Mouse (Mus musculus) gastrocnemius, postnatal 4 days (tissue): ENCODE results near the gene Grhl3. TPM values are rescaled to one million over a fixed set of nuclear protein-coding genes. Genes with fewer than 3 reads are reported as not detected.
"Not testable (repeated sequence)": the region's sequence is repeated elsewhere in the genome, so short reads cannot be mapped to it uniquely, and the experiment has no call there.

ENCODE experiments used
- DNase-seq, 2 experiments: peaks; one replicate each; pipeline ENCODE4 v3.0.0; 2021 to 2022; ENCODE audit warnings: low spot score in 2 of 2, mixed read lengths in 2 of 2
- long read RNA-seq, 2 experiments: library from polyadenylated mRNA; stranded (forward); transcript quantifications; one replicate each; pipeline ENCODE4 v2.0.0; 2021
- total RNA-seq, 2 experiments: library from RNA; stranded (reverse); gene quantifications; 2 replicates each; pipeline ENCODE4 v1.2.3; 2021

Grhl3 gene
- total RNA-seq, result under 1 TPM; 0.10 to 0.18 TPM
- long read RNA-seq, experiment 1, partial matches to known transcripts, result 0 of 1 reads
- long read RNA-seq, experiment 1, other reads (novel, unspliced or antisense), result 1 of 1 reads
- long read RNA-seq, experiment 2, result 0 reads

- no peak for DNase-seq
Observed at GRCm38 (mm10) chr4:135573251-135573808, at the start of gene Grhl3. TSS of gene Grhl3 (minus strand) at chr4:135573630.

GRCm38 (mm10) chr4:135622290-135622689, 48.9 kb upstream of the Grhl3 start:
- no peak for DNase-seq

GRCm38 (mm10) chr4:135620461-135620860, 47.0 kb upstream of the Grhl3 start:
- DNase-seq, result no peak

GRCm38 (mm10) chr4:135617783-135618470, 44.5 kb upstream of the Grhl3 start:
- no peak for DNase-seq

- no peak for DNase-seq
Observed at GRCm38 (mm10) chr4:135617038-135617437, 43.6 kb upstream of the Grhl3 start.

- DNase-seq, result not testable (repeated sequence)
Observed at GRCm38 (mm10) chr4:135615307-135615706, 41.9 kb upstream of the Grhl3 start.

GRCm38 (mm10) chr4:135609986-135610385, 36.6 kb upstream of the Grhl3 start:
- no peak for DNase-seq

GRCm38 (mm10) chr4:135607979-135608885, 34.8 kb upstream of the Grhl3 start:
- DNase-seq, result no peak

GRCm38 (mm10) chr4:135606271-135606670, 32.8 kb upstream of the Grhl3 start:
- DNase-seq, result no peak

- DNase-seq, result no peak
Observed at GRCm38 (mm10) chr4:135601530-135601929, 28.1 kb upstream of the Grhl3 start.

- no peak for DNase-seq
Observed at GRCm38 (mm10) chr4:135599497-135600182, 26.2 kb upstream of the Grhl3 start.

GRCm38 (mm10) chr4:135598998-135599397, 25.6 kb upstream of the Grhl3 start:
- DNase-seq, result no peak

- no peak for DNase-seq
Observed at GRCm38 (mm10) chr4:135597571-135597970, 24.1 kb upstream of the Grhl3 start.

GRCm38 (mm10) chr4:135595943-135596342, 22.5 kb upstream of the Grhl3 start:
- DNase-seq, result no peak

- DNase-seq, result no peak
Observed at GRCm38 (mm10) chr4:135591610-135592304, 18.3 kb upstream of the Grhl3 start.

- DNase-seq, result no peak
Observed at GRCm38 (mm10) chr4:135591086-135591485, 17.7 kb upstream of the Grhl3 start.

GRCm38 (mm10) chr4:135584838-135585237, 11.4 kb upstream of the Grhl3 start:
- DNase-seq, result no peak

GRCm38 (mm10) chr4:135581222-135581910, 7.9 kb upstream of the Grhl3 start:
- DNase-seq, result no peak

- no peak for DNase-seq
Observed at GRCm38 (mm10) chr4:135579695-135580094, 6.3 kb upstream of the Grhl3 start.

GRCm38 (mm10) chr4:135578490-135578889, 5.1 kb upstream of the Grhl3 start:
- DNase-seq, result no peak
